Mouse (Mus musculus): ENCODE measurements around the gene Vstm2a. TPM values are rescaled to one million over a fixed set of nuclear protein-coding genes. Genes with fewer than 3 reads are reported as not detected.

The Vstm2a gene
- total RNA-seq (2023) = not detected

DNA sequence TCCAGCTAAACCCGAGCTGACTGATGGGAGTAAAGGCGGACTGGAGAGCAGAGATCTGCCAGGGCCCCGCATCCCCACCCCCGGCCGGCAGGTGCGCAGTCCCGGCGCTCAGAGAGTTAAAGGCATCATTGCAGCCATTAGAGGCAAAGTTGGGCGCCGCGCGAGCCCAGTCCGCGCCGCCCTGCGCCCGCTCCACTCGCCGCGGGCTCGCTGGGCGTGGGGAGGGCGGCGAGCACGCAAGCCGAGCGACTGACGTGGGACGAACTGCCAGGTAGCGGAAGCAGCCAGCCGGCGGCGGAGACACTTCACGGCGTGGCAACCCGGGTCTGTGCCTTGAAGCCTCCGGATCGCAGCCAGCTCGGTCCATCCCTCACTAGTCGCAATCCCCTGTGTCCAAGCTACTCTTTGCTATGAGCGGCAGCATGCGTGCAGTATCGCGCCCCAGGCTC lies at the start of gene Vstm2a:
TSS of gene Vstm2a (plus strand) at position 252 of the 449 bp plus-strand sequence.

Measured in CD4-positive naive resting alpha-beta T cell, adult 57 days (primary cell).